Mouse (Mus musculus): ENCODE data around the gene Magi1. TPM values are rescaled to one million over a fixed set of nuclear protein-coding genes. Genes with fewer than 3 reads are reported as not detected.

Gene Magi1
- polyA plus RNA-seq, 1 experiment, result 1.3 TPM

DNA sequence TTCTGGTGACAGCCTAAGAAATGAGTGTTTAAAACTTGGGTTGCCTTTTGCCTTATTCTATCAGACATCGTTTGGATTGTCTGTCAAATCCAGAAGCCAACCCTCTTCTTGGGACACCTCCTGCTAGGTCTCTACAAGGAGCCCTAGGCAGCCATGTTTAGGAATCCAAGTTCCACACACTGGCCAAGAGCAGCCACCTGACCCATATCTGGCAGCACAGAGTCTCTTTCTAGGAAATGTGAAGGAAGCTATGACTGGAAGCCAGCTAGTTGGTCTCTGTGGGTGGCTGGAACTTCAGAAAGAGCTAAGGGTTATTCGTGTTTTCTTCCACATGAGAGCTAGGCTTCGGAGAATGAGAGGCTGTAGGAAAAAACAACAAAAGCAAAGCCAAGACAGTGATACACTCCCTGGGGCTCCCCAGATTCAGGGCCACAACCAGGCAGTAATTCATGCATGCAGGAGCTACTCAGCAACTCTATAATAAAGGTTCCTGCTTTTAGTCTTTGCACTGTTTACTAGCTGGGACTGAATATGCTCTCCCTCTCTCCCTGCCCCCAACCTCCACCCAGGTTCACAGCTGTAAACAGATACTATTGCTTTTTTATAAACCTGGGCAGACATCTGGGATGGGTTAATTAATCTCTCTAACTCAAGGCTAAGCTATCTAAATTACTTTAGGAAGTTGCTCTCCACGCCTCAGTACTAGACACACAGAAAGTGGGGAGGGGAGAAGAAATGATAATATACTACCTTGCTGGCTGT, 188.6 kb downstream of the Magi1 start:
- Histone ChIP-seq H3K27ac (ENCODE audit: control insufficient read depth, insufficient read depth, low read depth, low read length, poor library complexity) (no peak overlapping the region), H3K4me1 (ENCODE audit: control insufficient read depth, insufficient read depth, low read length) (no peaks in the 10 kb centered on the region), H3K4me3 (replicated peaks; ENCODE audit: control insufficient read depth, low read depth, low read length) (no peak overlapping the region)
- TF ChIP-seq CTCF (IDR thresholded peaks at IDR 0.05; ENCODE audit: control insufficient read depth, insufficient read depth, low read length) (no peak), POLR2A (IDR thresholded peaks at IDR 0.05; ENCODE audit: borderline replicate concordance, control insufficient read depth, low read depth, low read length) (no peak)
- WGBS, result 51% methylated on average over 4 of the region's 4 CpGs

DNA sequence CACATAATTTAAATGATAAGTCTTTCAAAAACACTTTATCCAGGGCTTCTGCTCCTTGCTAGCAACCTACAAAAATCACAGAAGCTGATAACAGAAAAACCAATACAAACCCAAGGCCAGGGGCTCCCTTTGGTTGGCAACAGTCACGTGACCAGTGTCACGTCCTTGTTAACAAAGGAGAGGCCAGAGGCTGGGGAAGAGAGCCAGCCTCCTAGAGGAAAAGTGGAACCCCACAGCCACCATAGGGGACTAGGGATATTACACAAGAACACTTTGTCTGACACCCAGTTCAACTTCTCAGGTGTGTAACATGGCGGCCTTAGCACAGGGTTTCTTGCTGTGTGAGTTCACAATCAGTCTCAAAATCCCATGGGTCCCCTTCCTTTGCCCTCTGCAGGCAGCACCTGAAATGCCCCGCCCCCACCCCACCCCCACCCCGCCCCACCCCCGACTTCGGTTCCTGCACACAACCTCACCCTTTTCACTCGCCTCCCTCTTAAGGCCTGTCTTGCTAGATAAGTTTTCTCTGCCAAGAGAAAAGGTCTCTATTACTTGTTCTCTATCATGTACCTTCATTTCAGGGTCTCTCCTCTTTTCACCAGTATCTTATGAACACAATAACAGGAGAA, 190.6 kb downstream of the Magi1 start:
- WGBS, result 67% methylated on average over 8 of the region's 8 CpGs

DNA sequence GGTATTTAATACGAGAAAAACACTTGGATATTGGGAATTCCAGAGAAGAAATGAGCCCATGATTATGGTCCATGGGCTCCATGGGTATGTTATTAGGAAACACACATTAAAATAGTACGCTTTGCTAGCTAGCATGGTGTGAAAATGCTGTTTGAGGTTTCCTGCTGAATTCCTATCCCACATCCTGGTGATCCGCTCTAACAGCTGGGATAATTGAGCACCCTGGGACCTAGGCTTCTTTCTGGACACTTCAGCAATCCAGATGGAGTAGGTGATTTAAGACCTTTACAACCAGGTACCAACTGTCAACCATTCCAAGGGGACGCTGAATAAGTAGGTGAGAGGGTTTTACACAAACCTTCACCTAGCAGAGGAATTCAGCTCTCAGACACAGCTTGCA, 191.2 kb downstream of the Magi1 start:
- Histone ChIP-seq H3K4me1 (ENCODE audit: control insufficient read depth, insufficient read depth, low read length) (no peaks in the 10 kb centered on the region), H3K4me3 (replicated peaks; ENCODE audit: control insufficient read depth, low read depth, low read length) (no peak overlapping the region), H3K27ac (ENCODE audit: control insufficient read depth, insufficient read depth, low read depth, low read length, poor library complexity) (no peak overlapping the region)
- no peak for TF ChIP-seq CTCF (IDR thresholded peaks at IDR 0.05; ENCODE audit: control insufficient read depth, insufficient read depth, low read length)
- TF ChIP-seq POLR2A (IDR thresholded peaks at IDR 0.05; ENCODE audit: borderline replicate concordance, control insufficient read depth, low read depth, low read length), result no peak
- WGBS, result 78% methylated on average over 4 of the region's 4 CpGs

More for the DNA sequence above, 190.6 kb downstream of the Magi1 start:
- Histone ChIP-seq H3K27ac (ENCODE audit: control insufficient read depth, insufficient read depth, low read depth, low read length, poor library complexity) (no peak overlapping the region), H3K4me3 (replicated peaks; ENCODE audit: control insufficient read depth, low read depth, low read length) (no peak overlapping the region), H3K4me1 (ENCODE audit: control insufficient read depth, insufficient read depth, low read length) (no peaks in the 10 kb centered on the region)
- TF ChIP-seq POLR2A (IDR thresholded peaks at IDR 0.05; ENCODE audit: borderline replicate concordance, control insufficient read depth, low read depth, low read length) (no peak), CTCF (IDR thresholded peaks at IDR 0.05; ENCODE audit: control insufficient read depth, insufficient read depth, low read length) (no peak)

DNA sequence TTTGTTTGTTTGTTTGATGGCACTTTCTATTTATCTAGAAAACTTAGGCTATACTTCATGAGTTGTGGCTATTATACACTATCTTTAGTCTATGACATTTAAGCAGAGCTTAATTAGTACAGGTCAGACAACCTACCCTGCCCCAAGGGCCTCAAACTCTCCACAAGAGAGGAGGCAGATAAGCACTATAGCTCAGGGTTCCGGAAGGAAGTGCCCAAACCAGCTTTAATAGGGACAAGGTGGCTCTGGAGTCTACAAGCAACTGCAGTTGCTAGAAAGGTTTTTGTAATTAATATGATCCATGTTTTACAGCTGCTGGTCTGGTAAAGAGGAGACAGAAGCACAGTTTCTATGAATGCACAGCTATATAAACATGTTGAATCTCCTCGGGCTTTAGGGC, 196.9 kb downstream of the Magi1 start:
- Histone ChIP-seq H3K4me1 (ENCODE audit: control insufficient read depth, insufficient read depth, low read length) (no peaks in the 10 kb centered on the region), H3K4me3 (replicated peaks; ENCODE audit: control insufficient read depth, low read depth, low read length) (no peak overlapping the region), H3K27ac (ENCODE audit: control insufficient read depth, insufficient read depth, low read depth, low read length, poor library complexity) (no peak overlapping the region)
- TF ChIP-seq CTCF (IDR thresholded peaks at IDR 0.05; ENCODE audit: control insufficient read depth, insufficient read depth, low read length), result no peak
- 59% methylated on average over 2 of the region's 2 CpGs for WGBS

DNA sequence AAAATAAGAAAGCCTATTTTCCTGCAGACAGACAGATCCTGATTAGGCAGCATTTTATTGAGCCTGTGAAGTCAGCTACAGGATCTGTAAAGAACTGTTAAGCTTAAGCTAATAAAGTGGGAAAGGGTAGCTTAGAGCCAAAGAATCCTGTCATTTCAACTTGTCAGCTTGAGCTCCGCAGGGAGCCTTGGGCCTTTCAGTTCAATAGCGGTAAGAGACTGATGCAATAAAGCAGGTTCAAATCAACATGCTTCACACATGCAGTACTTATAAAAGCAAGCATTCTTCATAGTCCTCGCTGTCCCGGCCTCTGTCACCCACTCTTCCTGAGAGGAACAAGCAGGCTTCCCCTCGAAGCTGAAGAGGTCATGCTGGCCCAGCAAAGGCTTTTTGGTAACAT, 199.0 kb downstream of the Magi1 start:
- TF ChIP-seq POLR2A (IDR thresholded peaks at IDR 0.05; ENCODE audit: borderline replicate concordance, control insufficient read depth, low read depth, low read length) (no peak), CTCF (IDR thresholded peaks at IDR 0.05; ENCODE audit: control insufficient read depth, insufficient read depth, low read length) (no peak)
- Histone ChIP-seq H3K4me3 (replicated peaks; ENCODE audit: control insufficient read depth, low read depth, low read length) (no peak overlapping the region), H3K4me1 (ENCODE audit: control insufficient read depth, insufficient read depth, low read length) (no peaks in the 10 kb centered on the region), H3K27ac (ENCODE audit: control insufficient read depth, insufficient read depth, low read depth, low read length, poor library complexity) (no peak overlapping the region)
- WGBS, result 71% methylated on average over 5 of the region's 5 CpGs

DNA sequence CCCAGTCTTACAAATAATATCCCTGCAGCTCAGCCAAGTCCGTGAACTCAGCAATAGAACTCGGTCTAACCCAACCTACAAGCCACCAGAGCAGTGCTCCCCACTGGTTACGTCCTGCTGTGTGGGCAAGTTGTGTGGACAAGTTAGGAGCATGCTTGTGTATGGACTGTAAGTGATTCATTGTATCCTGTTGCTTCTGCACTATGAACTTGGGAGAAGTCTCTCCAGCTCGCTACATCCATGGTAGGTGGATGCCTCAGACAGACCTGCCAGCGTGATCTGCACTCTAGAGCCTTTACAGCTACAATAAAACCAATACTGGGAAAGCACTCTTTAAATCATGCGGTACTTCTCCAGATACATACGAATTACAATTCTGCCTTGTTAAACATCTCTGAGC, 200.3 kb downstream of the Magi1 start:
- Histone ChIP-seq H3K4me3 (replicated peaks; ENCODE audit: control insufficient read depth, low read depth, low read length) (no peak overlapping the region), H3K27ac (ENCODE audit: control insufficient read depth, insufficient read depth, low read depth, low read length, poor library complexity) (no peak overlapping the region), H3K4me1 (ENCODE audit: control insufficient read depth, insufficient read depth, low read length) (no peaks in the 10 kb centered on the region)
- no peak for TF ChIP-seq CTCF (IDR thresholded peaks at IDR 0.05; ENCODE audit: control insufficient read depth, insufficient read depth, low read length)
- TF ChIP-seq POLR2A (IDR thresholded peaks at IDR 0.05; ENCODE audit: borderline replicate concordance, control insufficient read depth, low read depth, low read length), result no peak
- WGBS, result 77% methylated on average over 7 of the region's 7 CpGs

DNA sequence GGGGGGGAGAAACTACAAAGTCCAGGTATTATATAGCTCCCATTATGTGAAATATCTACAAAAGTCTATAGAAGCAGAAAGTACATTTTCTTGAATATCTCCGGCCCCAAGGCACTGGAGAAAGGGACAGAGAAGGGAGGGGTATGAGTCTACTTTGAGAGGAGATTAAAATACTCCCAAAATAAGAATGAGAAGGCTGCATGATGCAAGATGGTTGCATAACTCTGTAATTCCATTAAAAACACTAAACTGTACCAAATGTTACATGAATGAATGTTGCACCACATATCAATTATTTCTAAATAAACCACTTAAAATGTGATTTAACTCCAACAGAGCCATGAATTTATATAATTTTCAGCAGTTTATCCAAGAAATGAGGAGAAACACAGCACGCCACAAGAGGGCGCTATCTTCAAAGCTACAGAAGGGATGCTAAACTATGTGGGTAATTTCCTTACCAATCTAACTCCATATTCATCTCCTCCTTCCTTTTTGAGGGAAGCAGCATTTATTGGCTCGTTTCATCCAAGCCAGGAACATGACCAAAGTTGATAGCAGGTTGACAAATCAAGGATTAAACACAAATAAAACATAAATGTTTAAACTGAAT, 202.7 kb downstream of the Magi1 start:
- no peak overlapping the region for H3K4me3 ChIP-seq (replicated peaks; ENCODE audit: control insufficient read depth, low read depth, low read length)
- H3K4me1 ChIP-seq (ENCODE audit: control insufficient read depth, insufficient read depth, low read length), result no peaks in the 10 kb centered on the region
- no peak overlapping the region for H3K27ac ChIP-seq (ENCODE audit: control insufficient read depth, insufficient read depth, low read depth, low read length, poor library complexity)
- whole genome bisulfite sequencing, result 9% methylated on average over 4 of the region's 4 CpGs
- no peak for TF ChIP-seq CTCF (IDR thresholded peaks at IDR 0.05; ENCODE audit: control insufficient read depth, insufficient read depth, low read length)

DNA sequence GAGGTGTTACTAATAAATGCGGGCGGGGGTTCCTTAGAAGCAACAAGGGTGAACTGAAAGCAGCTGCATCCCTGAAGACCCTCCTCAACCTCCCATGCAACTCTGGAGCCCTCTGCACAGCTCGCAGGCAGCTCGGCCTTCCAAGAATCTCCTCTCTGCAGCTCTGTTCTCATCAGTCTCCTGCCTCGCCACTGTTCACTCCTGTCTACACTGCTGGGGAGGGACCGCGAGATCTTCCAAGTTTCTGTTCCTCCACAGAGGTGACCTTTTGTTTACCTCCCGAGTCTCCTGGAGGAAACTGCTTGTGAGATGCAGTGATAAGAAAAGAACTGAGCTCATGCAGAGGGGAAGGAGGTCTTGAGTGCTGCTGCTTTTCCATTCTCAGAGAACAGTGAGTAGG, 204.8 kb downstream of the Magi1 start:
- no peaks in the 10 kb centered on the region for H3K4me1 ChIP-seq (ENCODE audit: control insufficient read depth, insufficient read depth, low read length)
- no peak overlapping the region for H3K27ac ChIP-seq (ENCODE audit: control insufficient read depth, insufficient read depth, low read depth, low read length, poor library complexity)
- H3K4me3 ChIP-seq (replicated peaks; ENCODE audit: control insufficient read depth, low read depth, low read length), result no peak overlapping the region
- no peak for TF ChIP-seq CTCF (IDR thresholded peaks at IDR 0.05; ENCODE audit: control insufficient read depth, insufficient read depth, low read length)
- no peak for TF ChIP-seq POLR2A (IDR thresholded peaks at IDR 0.05; ENCODE audit: borderline replicate concordance, control insufficient read depth, low read depth, low read length)
- 19% methylated on average over 8 of the region's 8 CpGs for WGBS

Measured in bone marrow, adult 2 months (tissue).